Mouse (Mus musculus) ES-E14 (cell line): Measurements from ENCODE around the gene Setd1a.

Experiments
- CHD2 ChIP-seq: IDR thresholded peaks from 2 replicates; pipeline ENCODE4 v1.6.1; 2014; ENCODE audit warnings: mild to moderate bottlenecking, low read depth, low read length, inconsistent platforms
- HCFC1 ChIP-seq: IDR thresholded peaks from 2 replicates; pipeline ENCODE4 v1.6.1; 2012; ENCODE audit warnings: low read length, inconsistent platforms, borderline replicate concordance; ENCODE audit not compliant: insufficient read depth
- MAFK ChIP-seq: IDR thresholded peaks from 2 replicates; pipeline ENCODE4 v1.6.1; 2014; ENCODE audit warnings: mild to moderate bottlenecking, low read depth, low read length, inconsistent platforms; ENCODE audit not compliant: insufficient read depth
- ZC3H11A ChIP-seq: IDR thresholded peaks from 2 replicates; pipeline ENCODE4 v1.6.1; 2012; ENCODE audit warnings: low read depth, mild to moderate bottlenecking, inconsistent platforms, low read length, borderline replicate concordance
- ZNF384 ChIP-seq: IDR thresholded peaks from 2 replicates; pipeline ENCODE4 v1.6.1; 2012; ENCODE audit warnings: low read depth, low read length, inconsistent platforms

DNA sequence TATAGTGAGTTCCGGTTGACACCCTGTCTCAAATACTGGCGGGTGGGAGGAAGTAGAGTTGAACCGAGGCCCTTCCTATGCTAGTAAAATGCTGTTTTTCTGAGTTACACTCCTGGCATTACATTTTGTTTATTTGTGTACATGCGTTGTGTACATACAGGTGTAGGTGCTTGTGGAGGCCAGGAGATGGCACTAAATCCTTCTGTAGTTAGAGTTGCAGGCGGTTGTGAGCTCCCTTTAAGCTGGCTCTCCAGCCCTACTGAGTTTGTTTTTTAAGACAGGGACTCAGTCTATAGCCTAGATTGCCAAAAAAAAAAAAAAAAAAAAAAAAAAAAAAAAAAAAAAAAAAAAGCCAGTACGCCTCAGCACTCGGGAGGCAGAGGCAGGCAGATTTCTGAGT, 48.6 kb upstream of the Setd1a start:
- TF ChIP-seq ZC3H11A (0 out of 2 replicates have a peak, but pooled peaks have one; percentile 40), CHD2 (no peak), ZNF384 (no peak), MAFK (no peak), HCFC1 (no peak)
